ENCODE assay signal across 7 mouse cellular contexts in the genomic region with DNA sequence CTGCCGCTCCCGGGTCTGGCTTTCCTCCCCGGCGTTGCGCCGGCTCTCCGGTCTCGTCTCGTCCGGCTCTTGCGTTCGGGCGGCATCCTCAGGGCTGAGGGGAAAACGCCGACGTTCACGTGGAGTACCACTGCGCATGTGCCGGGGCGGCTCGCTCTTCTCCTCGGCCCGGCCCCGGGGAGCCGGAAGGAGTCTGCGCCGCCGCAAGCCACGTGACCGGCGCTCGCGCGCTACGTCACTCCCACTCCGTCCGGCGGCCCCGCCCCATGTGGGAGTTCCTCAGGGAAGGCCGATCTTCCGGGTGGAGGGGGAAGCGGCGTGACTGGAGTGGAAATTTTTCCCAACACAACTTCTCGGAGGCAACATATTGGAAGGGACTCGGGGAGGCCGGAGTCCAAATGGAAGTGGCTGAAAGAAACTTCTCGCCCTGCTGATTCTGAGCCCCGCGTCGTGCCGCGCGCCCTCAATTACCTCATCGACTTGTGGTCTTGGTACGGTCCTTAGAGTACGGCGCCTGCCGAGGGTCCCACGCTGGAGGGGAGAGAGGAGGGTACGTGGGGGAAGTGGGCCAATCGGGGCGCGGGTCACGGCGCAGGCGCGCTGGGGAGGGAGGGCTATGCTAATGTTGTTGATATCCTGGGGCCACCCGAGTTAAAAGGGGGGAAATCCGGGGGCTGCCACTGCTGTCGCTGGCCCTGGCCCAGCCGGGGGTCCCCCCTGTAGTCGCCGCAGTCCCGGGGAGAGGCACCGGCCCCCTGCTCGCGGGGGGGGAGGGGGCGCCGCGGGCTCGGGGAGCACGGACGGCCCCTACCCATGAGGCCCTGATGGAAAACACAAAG. TPM values are rescaled to one million over a fixed set of nuclear protein-coding genes. Genes with fewer than 3 reads are reported as not detected.
DNase-seq lines count a peak whose midpoint lies in the region; ATAC-seq lines count a peak whose summit lies in the region.

Gene Utp18, minus strand, starts transcription at position 195 of the 839 bp plus-strand sequence.
Gene Mbtd1, plus strand, starts transcription at position 281 of the 839 bp plus-strand sequence.

- peak; percentile 75 for ATAC-seq in granulocyte monocyte progenitor cell, adult 5-6 weeks (replicated peaks; ENCODE audit: poor library complexity, severe bottlenecking)
- peak; percentile 97 for ATAC-seq in midbrain, embryonic 13.5 days

- WGBS in limb, embryonic 10.5 days: 1% methylated on average over 83 of the region's 83 CpGs
- WGBS in midbrain, embryonic 13.5 days: under 1% methylated on average over 71 of the region's 83 CpGs

- peak within 1 kb of the TSS; percentile 74 for H3K4me3 ChIP-seq in limb, embryonic 10.5 days
- H3K4me3 ChIP-seq in midbrain, embryonic 13.5 days (replicated peaks): peak within 1 kb of the TSS; percentile 98

- peak within 1 kb of the TSS; percentile 98 for H3K27ac ChIP-seq in limb, embryonic 10.5 days
- peak within 1 kb of the TSS; percentile 96 for H3K27ac ChIP-seq in midbrain, embryonic 13.5 days

- DNase-seq in adrenal gland, adult 8-10 months: peak; percentile 98
- DNase-seq in embryo, embryonic 9.5 days (ENCODE audit: extremely low spot score): peak; percentile 98
- peak; percentile 97 for DNase-seq in kidney, adult 11 months
- peak; percentile 99 for DNase-seq in limb, embryonic 10.5 days (ENCODE audit: low spot score)
- peak; percentile 98 for DNase-seq in spleen, adult 12 weeks (ENCODE audit: low spot score)

- no peaks in the 10 kb centered on the region for H3K9me3 ChIP-seq in limb, embryonic 10.5 days (replicated peaks)
- H3K9me3 ChIP-seq in midbrain, embryonic 13.5 days: no peaks in the 10 kb centered on the region

- peaks cover 44% of the 10 kb centered on the region for H3K36me3 ChIP-seq in limb, embryonic 10.5 days
- H3K36me3 ChIP-seq in midbrain, embryonic 13.5 days: peaks cover 3% of the 10 kb centered on the region

- H3K4me2 ChIP-seq in midbrain, embryonic 13.5 days (replicated peaks): peak within 1 kb of the TSS; percentile 86

- no peaks in the 10 kb centered on the region for H3K27me3 ChIP-seq in limb, embryonic 10.5 days (ENCODE audit: low read depth, poor library complexity, severe bottlenecking)
- no peaks in the 10 kb centered on the region for H3K27me3 ChIP-seq in midbrain, embryonic 13.5 days

- H3K9ac ChIP-seq in midbrain, embryonic 13.5 days (replicated peaks): peak within 1 kb of the TSS; percentile 97

- peaks cover 27% of the 10 kb centered on the region for H3K4me1 ChIP-seq in limb, embryonic 10.5 days
- H3K4me1 ChIP-seq in midbrain, embryonic 13.5 days (replicated peaks): peaks cover 47% of the 10 kb centered on the region

RNA-seq across cellular contexts. Expression of gene Utp18, which starts in this region (rescaled TPM):
- total RNA-seq in adrenal gland, adult 8-10 months (2022): 10 to 100 TPM; 20.7 to 29.2 (median 22.0) TPM
- total RNA-seq in granulocyte monocyte progenitor cell, adult 5-6 weeks (2014; fragmentation: Nextera tagmentation): 19.3 and 29.2 TPM in 2 replicates
- 61.3 and 64.2 TPM in 2 replicates for total RNA-seq in granulocyte monocyte progenitor cell, adult 5-6 weeks (2017)
- polyA plus RNA-seq in limb, embryonic 10.5 days (2016; fragmentation: Nextera tagmentation; extraction: Ambion mirVana): 39.0 and 43.0 TPM in 2 replicates
- 31.3 and 31.7 TPM in 2 replicates for polyA plus RNA-seq in midbrain, embryonic 13.5 days (2015; fragmentation: Nextera tagmentation; extraction: Ambion mirVana)

RNA-seq across cellular contexts. Expression of gene Mbtd1, which starts in this region (rescaled TPM):
- total RNA-seq in adrenal gland, adult 8-10 months (2022): 10 to 100 TPM; 25.4 to 38.4 (median 30.7) TPM
- total RNA-seq in granulocyte monocyte progenitor cell, adult 5-6 weeks (2014; fragmentation: Nextera tagmentation): 58.1 and 64.8 TPM in 2 replicates
- total RNA-seq in granulocyte monocyte progenitor cell, adult 5-6 weeks (2017): 27.0 and 46.8 TPM in 2 replicates
- polyA plus RNA-seq in limb, embryonic 10.5 days (2016; fragmentation: Nextera tagmentation; extraction: Ambion mirVana): 32.9 and 43.1 TPM in 2 replicates
- polyA plus RNA-seq in midbrain, embryonic 13.5 days (2015; fragmentation: Nextera tagmentation; extraction: Ambion mirVana): 43.4 and 44.4 TPM in 2 replicates

Comparison
In these comparisons a context has a peak if more than half of its experiments do, and no peak if none do; other contexts are left out.
1. Peak in every context shown above with its lines: DNase-seq, ATAC-seq, H3K4me3 ChIP-seq and H3K27ac ChIP-seq.